Mouse (Mus musculus) liver, adult 2 months (tissue): ENCODE measurements around the gene Rnf34.
A peak's percentile ranks its signal among the peaks of the same experiment; 100 is the strongest.

Experiments used
- CTCF ChIP-seq: fragments of 200-500 bp; IDR thresholded peaks from 2 replicates; pipeline ENCODE4 v1.5.1; 2011; ENCODE audit warnings: low read depth, low read length, control low read depth
- POLR2A ChIP-seq: fragments of 200-500 bp; IDR thresholded peaks from 2 replicates; pipeline ENCODE4 v1.6.1; 2011; ENCODE audit warnings: low read length, control low read depth; ENCODE audit not compliant: insufficient read depth; ENCODE audit errors: extremely low read depth

GRCm38 (mm10) chr5:122811364-122812079 lies 38.3 kb upstream of the Rnf34 start:
- TF ChIP-seq POLR2A (no peak), CTCF (peak; percentile 85)
